23 mouse cellular contexts compared by ENCODE assay signal in genomic region chr7:135705753-135706152, GRCm38 (mm10).
"Had no signal": no experiment of that assay in that cellular context is flagged by ENCODE, and none has a peak within 500 bp of the region (broad histone marks: within the 10 kb centered on the region; RNA-seq: fewer than 3 reads in every experiment).

No protein-coding gene starts in this region.

- H3K4me3 ChIP-seq: layer of hippocampus, adult 2 months; limb, embryonic 10.5 days; limb, embryonic 13.5 days; liver, embryonic 15.5 days; neural tube, embryonic 12.5 days; neural tube, embryonic 15.5 days; stomach, embryonic 15.5 days had no signal

- DNase-seq: kidney, adult 2 months; kidney, postnatal 25 days; layer of hippocampus, adult 9-11 months; liver; lung, adult 2 months; lung, postnatal 14 days; lung, postnatal 4 days; midbrain, embryonic 14.5 days; right cerebral cortex, adult 18-20 months; right cerebral cortex, postnatal 14 days; right cerebral cortex, postnatal 4 days; spleen, adult 18-20 months; thymus, postnatal 25 days had no signal

- H3K9me3 ChIP-seq: limb, embryonic 10.5 days; limb, embryonic 13.5 days; liver, embryonic 15.5 days; neural tube, embryonic 12.5 days; neural tube, embryonic 15.5 days; stomach, embryonic 15.5 days had no signal

- ATAC-seq: intestine, embryonic 16.5 days had no signal

- H3K9ac ChIP-seq: limb, embryonic 13.5 days; liver, embryonic 15.5 days; neural tube, embryonic 12.5 days; neural tube, embryonic 15.5 days; stomach, embryonic 15.5 days had no signal

- H3K4me1 ChIP-seq: limb, embryonic 10.5 days; limb, embryonic 13.5 days; neural tube, embryonic 12.5 days; neural tube, embryonic 15.5 days; stomach, embryonic 15.5 days had no signal

- H3K4me2 ChIP-seq: limb, embryonic 13.5 days; liver, embryonic 15.5 days; midbrain, embryonic 11.5 days; neural tube, embryonic 12.5 days; neural tube, embryonic 15.5 days; stomach, embryonic 15.5 days had no signal

- H3K27me3 ChIP-seq: limb, embryonic 13.5 days; liver, embryonic 15.5 days; neural tube, embryonic 12.5 days; neural tube, embryonic 15.5 days; stomach, embryonic 15.5 days had no signal

- H3K27ac ChIP-seq: kidney, postnatal 0 days; layer of hippocampus, adult 2 months; limb, embryonic 10.5 days; limb, embryonic 13.5 days; liver, embryonic 15.5 days; neural tube, embryonic 12.5 days; neural tube, embryonic 15.5 days; stomach, embryonic 15.5 days had no signal
